Mouse (Mus musculus): ENCODE data around the gene Snx19. TPM values are rescaled to one million over a fixed set of nuclear protein-coding genes. Genes with fewer than 3 reads are reported as not detected.

Gene Snx19
- total RNA-seq, 2 experiments from 2014 or later = 4.6 to 6.5 TPM

GRCm38 (mm10) chr9:30480464-30480863 lies 53.6 kb downstream of the Snx19 start:
- ATAC-seq (replicated peaks; ENCODE audit: low FRiP score, poor library complexity, severe bottlenecking) = peak; percentile 49; the same call in 1 of the 2 replicates

GRCm38 (mm10) chr9:30482116-30482515 lies 55.2 kb downstream of the Snx19 start:
- ATAC-seq (replicated peaks; ENCODE audit: low FRiP score, poor library complexity, severe bottlenecking) = no peak

- ATAC-seq (replicated peaks; ENCODE audit: low FRiP score, poor library complexity, severe bottlenecking) = no peak
Observed at GRCm38 (mm10) chr9:30484183-30484582, 57.3 kb downstream of the Snx19 start.

GRCm38 (mm10) chr9:30485161-30485560 lies 58.3 kb downstream of the Snx19 start:
- no peak for ATAC-seq (replicated peaks; ENCODE audit: low FRiP score, poor library complexity, severe bottlenecking)

- ATAC-seq (replicated peaks; ENCODE audit: low FRiP score, poor library complexity, severe bottlenecking) = no peak
Observed at GRCm38 (mm10) chr9:30488384-30488783, 61.5 kb downstream of the Snx19 start.

GRCm38 (mm10) chr9:30494446-30494845 lies 67.5 kb downstream of the Snx19 start:
- ATAC-seq (replicated peaks; ENCODE audit: low FRiP score, poor library complexity, severe bottlenecking) = no peak

- ATAC-seq (replicated peaks; ENCODE audit: low FRiP score, poor library complexity, severe bottlenecking) = no peak
Observed at GRCm38 (mm10) chr9:30508966-30509365, 82.1 kb downstream of the Snx19 start.

- no peak for ATAC-seq (replicated peaks; ENCODE audit: low FRiP score, poor library complexity, severe bottlenecking)
Observed at GRCm38 (mm10) chr9:30515953-30516352, 89.0 kb downstream of the Snx19 start.
